Mouse (Mus musculus): Measurements from ENCODE around the gene 2310022A10Rik. TPM values are rescaled to one million over a fixed set of nuclear protein-coding genes. Genes with fewer than 3 reads are reported as not detected.

2310022A10Rik gene
- polyA plus RNA-seq, 1 experiment from 2014 or later = 18.4 TPM

DNA sequence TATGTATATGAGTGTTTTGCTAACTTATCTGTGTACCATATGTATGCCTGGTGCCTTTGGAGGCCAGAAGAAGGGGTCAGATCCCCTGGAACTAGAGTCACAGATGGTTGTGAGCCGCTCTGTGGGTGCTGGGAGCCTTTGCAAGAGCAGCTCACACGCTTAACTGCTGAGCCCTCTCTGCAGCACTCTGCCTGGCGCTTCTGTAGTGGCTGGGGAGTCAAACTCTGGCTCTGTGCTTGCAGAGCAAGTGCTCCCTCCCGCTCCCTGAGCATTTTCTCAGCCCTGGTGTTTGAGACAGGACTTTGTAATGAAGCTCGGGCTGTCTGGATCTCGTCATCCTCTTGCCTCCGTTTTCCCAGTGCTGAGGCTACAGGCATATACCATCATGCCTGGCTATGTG lies 45.0 kb downstream of the 2310022A10Rik start:
- H3K27ac ChIP-seq (ENCODE audit: low read length) = no peak overlapping the region
- 61% methylated on average over 7 of the region's 7 CpGs for WGBS

DNA sequence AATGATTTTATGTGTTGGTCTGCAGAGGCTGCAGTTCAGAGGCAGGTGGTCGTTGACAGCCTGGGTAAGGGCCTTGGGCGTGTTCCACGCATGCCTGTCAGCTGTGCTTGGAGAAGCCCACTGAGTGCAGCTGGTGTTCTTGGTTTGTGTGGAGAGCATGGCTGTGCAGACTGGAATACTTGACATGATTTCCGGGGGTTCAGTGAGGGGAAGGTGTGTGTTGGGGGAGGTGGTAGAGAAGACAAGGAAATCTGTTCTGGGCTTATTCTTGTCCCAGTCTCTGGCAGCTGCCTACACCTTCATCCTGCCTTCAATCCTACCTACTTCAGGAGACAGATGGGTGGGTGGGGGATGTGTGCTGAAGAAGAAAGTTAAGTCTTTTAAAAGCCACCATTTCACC lies 48.6 kb downstream of the 2310022A10Rik start:
- H3K4me3 ChIP-seq (ENCODE audit: low read depth, low read length) = no peak overlapping the region
- no peak overlapping the region for H3K9ac ChIP-seq (replicated peaks; ENCODE audit: low read depth, low read length)
- WGBS = 59% methylated on average over 4 of the region's 4 CpGs
- H3K27me3 ChIP-seq (ENCODE audit: control insufficient read depth, insufficient read depth, low read length) = no peaks in the 10 kb centered on the region
- no peaks in the 10 kb centered on the region for H3K9me3 ChIP-seq (ENCODE audit: control insufficient read depth, low read depth, low read length)
- no peak for ATAC-seq (ENCODE audit: insufficient number of reproducible peaks, insufficient read depth, low FRiP score, low read depth)
- H3K4me1 ChIP-seq (ENCODE audit: control insufficient read depth, insufficient read depth, low read length) = peaks cover 38% of the 10 kb centered on the region
- no peak overlapping the region for H3K4me2 ChIP-seq (replicated peaks; ENCODE audit: low read depth, low read length)
- no peaks in the 10 kb centered on the region for H3K36me3 ChIP-seq (ENCODE audit: control insufficient read depth, insufficient read depth, low read length)
- no peak overlapping the region for H3K27ac ChIP-seq (ENCODE audit: low read length)

More for the DNA sequence above, 45.0 kb downstream of the 2310022A10Rik start:
- no peaks in the 10 kb centered on the region for H3K9me3 ChIP-seq (ENCODE audit: control insufficient read depth, low read depth, low read length)
- no peak overlapping the region for H3K9ac ChIP-seq (replicated peaks; ENCODE audit: low read depth, low read length)
- H3K36me3 ChIP-seq (ENCODE audit: control insufficient read depth, insufficient read depth, low read length) = peaks cover 4% of the 10 kb centered on the region; the same call in 1 of the 2 replicates
- H3K4me2 ChIP-seq (replicated peaks; ENCODE audit: low read depth, low read length) = no peak overlapping the region
- no peak overlapping the region for H3K4me3 ChIP-seq (ENCODE audit: low read depth, low read length)
- H3K27me3 ChIP-seq (ENCODE audit: control insufficient read depth, insufficient read depth, low read length) = no peaks in the 10 kb centered on the region
- ATAC-seq (ENCODE audit: insufficient number of reproducible peaks, insufficient read depth, low FRiP score, low read depth) = no peak
- peaks cover 29% of the 10 kb centered on the region for H3K4me1 ChIP-seq (ENCODE audit: control insufficient read depth, insufficient read depth, low read length)

DNA sequence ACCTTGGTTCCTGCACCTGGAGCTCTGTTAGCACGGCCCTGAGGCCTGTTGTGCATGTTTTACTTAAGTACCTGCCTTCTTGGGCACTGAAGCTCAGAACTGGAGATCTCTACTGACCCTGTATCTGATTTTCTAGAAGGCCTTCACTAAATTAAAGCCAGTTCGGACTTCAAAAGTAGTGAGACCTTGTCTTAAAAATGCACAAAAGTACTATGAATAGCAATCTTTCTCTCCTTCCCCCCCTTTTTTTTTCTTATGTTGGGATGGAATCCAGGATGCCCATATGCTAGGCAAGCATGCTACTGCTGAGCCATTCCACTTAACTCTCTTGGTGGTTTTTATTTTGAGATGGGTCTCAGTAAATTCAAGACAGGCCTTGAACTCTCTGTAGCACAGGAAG lies 49.1 kb downstream of the 2310022A10Rik start:
- H3K9me3 ChIP-seq (ENCODE audit: control insufficient read depth, low read depth, low read length) = no peaks in the 10 kb centered on the region
- no peak overlapping the region for H3K9ac ChIP-seq (replicated peaks; ENCODE audit: low read depth, low read length)
- H3K27me3 ChIP-seq (ENCODE audit: control insufficient read depth, insufficient read depth, low read length) = no peaks in the 10 kb centered on the region
- 76% methylated on average over 2 of the region's 2 CpGs for WGBS
- H3K4me2 ChIP-seq (replicated peaks; ENCODE audit: low read depth, low read length) = no peak overlapping the region
- no peaks in the 10 kb centered on the region for H3K36me3 ChIP-seq (ENCODE audit: control insufficient read depth, insufficient read depth, low read length)
- H3K4me1 ChIP-seq (ENCODE audit: control insufficient read depth, insufficient read depth, low read length) = peaks cover 39% of the 10 kb centered on the region
- no peak for ATAC-seq (ENCODE audit: insufficient number of reproducible peaks, insufficient read depth, low FRiP score, low read depth)
- no peak overlapping the region for H3K4me3 ChIP-seq (ENCODE audit: low read depth, low read length)
- no peak overlapping the region for H3K27ac ChIP-seq (ENCODE audit: low read length)

DNA sequence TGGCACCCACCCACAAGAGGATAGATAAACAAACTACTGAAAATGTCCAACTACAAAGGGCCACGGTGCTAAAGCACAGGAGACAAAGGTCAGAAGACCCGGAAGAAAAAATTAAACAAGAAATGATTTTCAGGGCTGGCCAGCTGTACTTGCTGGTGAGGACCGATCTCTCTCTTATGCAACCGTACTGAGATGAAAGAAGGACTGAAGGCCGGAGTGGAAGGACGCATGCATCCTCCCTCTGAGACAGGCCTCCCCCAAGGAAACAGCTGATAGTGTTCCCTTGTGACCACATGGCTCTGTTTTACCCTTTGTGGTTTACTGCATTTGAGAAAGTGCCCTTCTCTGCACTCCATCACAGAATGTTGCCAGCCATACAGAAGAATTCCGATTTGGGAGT lies 49.8 kb downstream of the 2310022A10Rik start:
- H3K4me1 ChIP-seq (ENCODE audit: control insufficient read depth, insufficient read depth, low read length) = peaks cover 34% of the 10 kb centered on the region
- H3K4me2 ChIP-seq (replicated peaks; ENCODE audit: low read depth, low read length) = no peak overlapping the region
- no peak overlapping the region for H3K27ac ChIP-seq (ENCODE audit: low read length)
- no peak for ATAC-seq (ENCODE audit: insufficient number of reproducible peaks, insufficient read depth, low FRiP score, low read depth)
- H3K36me3 ChIP-seq (ENCODE audit: control insufficient read depth, insufficient read depth, low read length) = no peaks in the 10 kb centered on the region
- WGBS = 70% methylated on average over 7 of the region's 7 CpGs
- no peaks in the 10 kb centered on the region for H3K9me3 ChIP-seq (ENCODE audit: control insufficient read depth, low read depth, low read length)
- H3K4me3 ChIP-seq (ENCODE audit: low read depth, low read length) = no peak overlapping the region
- no peak overlapping the region for H3K9ac ChIP-seq (replicated peaks; ENCODE audit: low read depth, low read length)
- H3K27me3 ChIP-seq (ENCODE audit: control insufficient read depth, insufficient read depth, low read length) = no peaks in the 10 kb centered on the region

DNA sequence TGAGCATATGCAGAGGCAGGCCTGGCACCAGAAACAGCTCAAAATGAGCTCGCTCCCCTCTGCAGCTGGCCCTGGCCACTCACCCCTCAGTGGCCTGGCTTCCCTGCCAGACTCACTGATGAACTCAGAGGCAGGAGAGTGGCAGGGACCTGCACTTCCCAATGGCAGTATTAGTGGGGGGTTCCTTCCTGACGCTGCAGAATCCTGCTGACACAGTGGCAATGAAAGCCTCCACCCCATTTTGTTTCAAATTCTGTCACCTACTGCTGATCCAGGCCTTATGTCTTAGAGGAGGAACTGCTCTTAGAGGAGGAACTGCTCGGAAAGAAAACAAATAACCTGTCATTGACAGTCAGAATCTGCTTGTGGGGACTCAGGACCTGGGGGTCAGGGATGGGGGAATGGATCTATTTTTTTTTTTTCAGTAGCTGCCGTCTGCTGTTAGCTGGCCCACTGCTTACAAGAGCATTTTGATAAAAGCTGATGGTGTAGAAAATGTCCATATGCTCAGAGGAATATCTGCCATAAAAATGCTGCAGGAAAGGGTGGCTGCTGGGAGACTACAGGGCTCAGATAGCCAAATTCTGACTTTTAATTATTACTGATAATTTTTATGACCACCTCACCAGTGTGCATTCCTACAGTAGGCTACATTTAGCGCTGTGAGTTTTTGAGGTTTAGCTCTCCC lies 51.8 kb downstream of the 2310022A10Rik start:
- ATAC-seq (ENCODE audit: insufficient number of reproducible peaks, insufficient read depth, low FRiP score, low read depth) = no peak
- no peak overlapping the region for H3K9ac ChIP-seq (replicated peaks; ENCODE audit: low read depth, low read length)
- H3K27ac ChIP-seq (ENCODE audit: low read length) = 0 out of 2 replicates have a peak overlapping the region, but pooled peaks have one; percentile 23

DNA sequence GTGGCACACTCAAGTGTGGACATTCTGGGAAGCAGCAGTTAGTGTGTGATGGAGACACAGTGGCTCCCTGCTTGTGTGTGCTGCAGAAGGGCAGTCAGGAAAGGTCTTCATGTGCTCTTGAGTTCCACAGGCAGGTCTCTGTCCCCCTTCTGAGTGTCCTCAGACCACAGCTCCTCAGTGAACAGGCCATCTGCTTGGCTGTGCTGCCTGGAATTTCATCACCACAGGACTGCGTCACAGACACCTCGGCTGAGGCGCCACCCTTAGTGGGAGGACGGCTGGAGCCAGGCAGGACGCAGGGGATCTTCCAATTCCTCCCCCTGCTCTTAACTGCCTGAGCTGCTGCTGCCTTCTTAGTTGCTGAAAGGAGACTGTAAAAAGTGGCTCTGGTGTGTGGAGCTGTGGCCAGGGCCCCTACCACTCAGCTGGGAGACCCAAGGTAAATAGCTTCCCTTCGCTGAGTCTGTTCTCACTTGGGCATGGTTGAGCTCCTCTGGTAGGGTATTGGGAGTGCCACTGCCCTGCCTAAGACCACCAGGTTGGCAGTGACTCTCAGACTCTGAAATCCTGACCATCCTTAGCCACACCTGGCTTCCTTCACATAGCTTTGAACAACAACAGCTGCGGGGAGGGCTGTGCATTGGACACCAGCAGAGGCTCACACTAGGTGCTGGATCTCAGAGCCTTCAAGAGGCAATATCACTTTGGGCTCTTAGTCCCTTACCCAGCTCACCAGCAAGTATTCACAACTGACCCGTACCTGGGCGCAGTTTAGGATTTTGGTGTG lies 52.7 kb downstream of the 2310022A10Rik start:
- Histone ChIP-seq H3K4me2 (replicated peaks; ENCODE audit: low read depth, low read length) (no peak overlapping the region), H3K27ac (ENCODE audit: low read length) (0 out of 2 replicates have a peak overlapping the region, but pooled peaks have one; percentile 4), H3K9me3 (ENCODE audit: control insufficient read depth, low read depth, low read length) (no peaks in the 10 kb centered on the region), H3K4me3 (ENCODE audit: low read depth, low read length) (no peak overlapping the region), H3K27me3 (ENCODE audit: control insufficient read depth, insufficient read depth, low read length) (no peaks in the 10 kb centered on the region), H3K36me3 (ENCODE audit: control insufficient read depth, insufficient read depth, low read length) (peaks cover 22% of the 10 kb centered on the region), H3K9ac (replicated peaks; ENCODE audit: low read depth, low read length) (no peak overlapping the region), H3K4me1 (ENCODE audit: control insufficient read depth, insufficient read depth, low read length) (peaks cover 31% of the 10 kb centered on the region)
- no peak for ATAC-seq (ENCODE audit: insufficient number of reproducible peaks, insufficient read depth, low FRiP score, low read depth)
- 66% methylated on average over 9 of the region's 9 CpGs for WGBS

More for the DNA sequence above, 51.8 kb downstream of the 2310022A10Rik start:
- H3K4me1 ChIP-seq (ENCODE audit: control insufficient read depth, insufficient read depth, low read length) = peaks cover 31% of the 10 kb centered on the region
- WGBS = 45% methylated on average over 5 of the region's 5 CpGs
- no peaks in the 10 kb centered on the region for H3K9me3 ChIP-seq (ENCODE audit: control insufficient read depth, low read depth, low read length)
- H3K4me3 ChIP-seq (ENCODE audit: low read depth, low read length) = no peak overlapping the region
- peaks cover 14% of the 10 kb centered on the region for H3K36me3 ChIP-seq (ENCODE audit: control insufficient read depth, insufficient read depth, low read length)
- no peak overlapping the region for H3K4me2 ChIP-seq (replicated peaks; ENCODE audit: low read depth, low read length)
- no peaks in the 10 kb centered on the region for H3K27me3 ChIP-seq (ENCODE audit: control insufficient read depth, insufficient read depth, low read length)

DNA sequence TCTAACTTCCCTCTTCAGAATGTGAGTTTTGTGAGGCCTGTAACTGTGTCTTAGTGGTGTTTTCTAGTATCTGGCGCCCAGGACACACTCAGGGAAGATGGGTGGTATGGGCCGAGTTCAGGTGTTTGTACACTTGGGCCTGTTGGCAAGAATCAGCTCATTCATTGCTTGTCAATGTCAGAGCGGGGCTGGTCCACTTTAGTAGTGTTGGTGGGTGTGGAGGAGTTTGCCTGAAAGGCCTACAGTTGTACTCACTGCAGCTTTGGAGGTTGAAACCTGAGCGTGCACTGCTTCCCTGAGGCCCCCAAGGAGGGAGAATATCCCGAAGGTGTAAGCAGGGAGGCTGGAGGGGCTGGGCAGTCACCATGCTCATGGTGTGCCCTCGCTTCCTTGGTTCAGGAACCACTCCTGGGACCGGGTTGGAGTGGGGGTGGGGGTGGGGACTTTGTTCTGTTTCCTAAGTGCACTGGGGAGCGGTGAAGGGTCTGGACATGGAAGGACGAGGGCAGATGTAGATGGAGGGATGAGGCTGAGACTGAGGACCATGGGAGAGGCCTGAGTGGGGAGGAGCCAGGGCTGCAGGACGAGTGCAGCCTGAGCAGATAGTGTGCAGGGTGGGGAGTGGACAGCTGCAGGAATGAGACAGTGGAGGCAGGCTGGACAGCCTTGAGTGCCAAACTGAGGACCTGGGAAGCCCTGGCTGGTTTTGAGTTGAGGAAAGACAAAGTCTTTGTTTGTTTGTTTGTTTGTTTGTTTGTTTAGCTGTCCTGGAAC lies 53.6 kb downstream of the 2310022A10Rik start:
- no peak overlapping the region for H3K9ac ChIP-seq (replicated peaks; ENCODE audit: low read depth, low read length)
- no peak overlapping the region for H3K27ac ChIP-seq (ENCODE audit: low read length)
- 48% methylated on average over 10 of the region's 10 CpGs for WGBS
- H3K36me3 ChIP-seq (ENCODE audit: control insufficient read depth, insufficient read depth, low read length) = peaks cover 25% of the 10 kb centered on the region
- no peak overlapping the region for H3K4me2 ChIP-seq (replicated peaks; ENCODE audit: low read depth, low read length)
- H3K9me3 ChIP-seq (ENCODE audit: control insufficient read depth, low read depth, low read length) = no peaks in the 10 kb centered on the region
- no peak overlapping the region for H3K4me3 ChIP-seq (ENCODE audit: low read depth, low read length)
- peaks cover 27% of the 10 kb centered on the region for H3K4me1 ChIP-seq (ENCODE audit: control insufficient read depth, insufficient read depth, low read length)
- no peaks in the 10 kb centered on the region for H3K27me3 ChIP-seq (ENCODE audit: control insufficient read depth, insufficient read depth, low read length)
- no peak for ATAC-seq (ENCODE audit: insufficient number of reproducible peaks, insufficient read depth, low FRiP score, low read depth)

DNA sequence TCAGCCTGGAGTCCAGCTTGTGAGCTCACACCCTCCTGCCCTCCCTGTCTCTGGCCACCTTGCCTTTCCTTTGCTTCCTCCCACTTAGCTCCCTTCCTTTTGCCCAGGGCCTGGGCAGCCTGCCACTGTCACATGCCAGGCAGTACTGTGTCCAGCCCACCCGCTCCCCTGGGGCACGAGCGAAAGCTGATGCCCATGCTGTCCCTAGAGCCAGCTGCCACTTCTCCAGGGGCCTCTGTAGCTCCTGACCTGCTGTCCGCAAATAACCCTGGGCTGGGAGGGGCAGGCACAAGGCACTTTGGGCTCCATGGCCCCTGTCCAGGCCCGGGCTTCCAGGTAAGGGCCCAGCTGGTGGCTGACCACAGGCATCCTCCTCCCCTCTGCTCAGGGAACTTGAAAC lies 54.5 kb downstream of the 2310022A10Rik start:
- Histone ChIP-seq H3K27ac (ENCODE audit: low read length) (no peak overlapping the region), H3K4me1 (ENCODE audit: control insufficient read depth, insufficient read depth, low read length) (peaks cover 24% of the 10 kb centered on the region), H3K4me2 (replicated peaks; ENCODE audit: low read depth, low read length) (no peak overlapping the region), H3K9me3 (ENCODE audit: control insufficient read depth, low read depth, low read length) (no peaks in the 10 kb centered on the region), H3K9ac (replicated peaks; ENCODE audit: low read depth, low read length) (no peak overlapping the region), H3K36me3 (ENCODE audit: control insufficient read depth, insufficient read depth, low read length) (peaks cover 25% of the 10 kb centered on the region), H3K4me3 (ENCODE audit: low read depth, low read length) (no peak overlapping the region), H3K27me3 (ENCODE audit: control insufficient read depth, insufficient read depth, low read length) (no peaks in the 10 kb centered on the region)
- ATAC-seq (ENCODE audit: insufficient number of reproducible peaks, insufficient read depth, low FRiP score, low read depth) = no peak
- 59% methylated on average over 5 of the region's 5 CpGs for WGBS

Data from stomach, embryonic 14.5 days (tissue).